Mouse (Mus musculus) hindbrain, embryonic 16.5 days (tissue): ENCODE data around the gene Mdga1. TPM values are rescaled to one million over a fixed set of nuclear protein-coding genes. Genes with fewer than 3 reads are reported as not detected.

Experiments
- ATAC-seq: fragments of 200-750 bp; cut with Nextera tagmentation; 2 replicates; pipeline ENCODE4 v1.8.0; 2017; ENCODE audit warnings: moderate TSS enrichment, moderate library complexity
- H3K27ac ChIP-seq: fragments of 300-500 bp; sonication (generic); 2 replicates; pipeline ENCODE4 v1.5.1; 2014; ENCODE audit warnings: low read depth, mild to moderate bottlenecking, control low read depth, low read length, moderate library complexity
- H3K27me3 ChIP-seq: fragments of 300-500 bp; sonication (generic); replicated peaks from 2 replicates; pipeline ENCODE4 v1.6.1; 2014; ENCODE audit warnings: low read length; ENCODE audit not compliant: control insufficient read depth, insufficient read depth
- H3K36me3 ChIP-seq: fragments of 300-500 bp; sonication (generic); 2 replicates; pipeline ENCODE4 v1.6.1; 2014; ENCODE audit warnings: mild to moderate bottlenecking, low read length, moderate library complexity, mixed read lengths; ENCODE audit not compliant: control insufficient read depth, insufficient read depth
- H3K4me1 ChIP-seq: fragments of 300-500 bp; sonication (generic); 2 replicates; pipeline ENCODE4 v1.6.1; 2014; ENCODE audit warnings: low read depth, low read length; ENCODE audit not compliant: control insufficient read depth, insufficient read depth
- H3K4me2 ChIP-seq: fragments of 300-500 bp; sonication (generic); 2 replicates; pipeline ENCODE4 v1.6.1; 2014; ENCODE audit warnings: mild to moderate bottlenecking, low read length, control low read depth, moderate library complexity
- H3K4me3 ChIP-seq: fragments of 300-500 bp; sonication (generic); 2 replicates; pipeline ENCODE4 v1.5.1; 2014; ENCODE audit warnings: mild to moderate bottlenecking, low read length, control low read depth, moderate library complexity
- H3K9ac ChIP-seq: fragments of 300-500 bp; sonication (generic); 2 replicates; pipeline ENCODE4 v1.6.1; 2014; ENCODE audit warnings: low read depth, mild to moderate bottlenecking, control low read depth, low read length, moderate library complexity
- H3K9me3 ChIP-seq: fragments of 300-500 bp; sonication (generic); 2 replicates; pipeline ENCODE4 v1.6.1; 2014; ENCODE audit warnings: mild to moderate bottlenecking, low read length, moderate library complexity; ENCODE audit not compliant: control insufficient read depth
- WGBS: fragments of 180-500 bp; shearing (Covaris S2); extraction: QIAGEN DNeasy Blood & Tissue Kit; methylation state at CpG from one replicate; pipeline ENCODE4 v1.1.7; 2014; 5-methylcytosine and 5-hydroxymethylcytosine counted together
- polyA plus RNA-seq: library from polyadenylated mRNA; unstranded; fragments of >200 nt; fragmentation: Nextera tagmentation; extraction: Ambion mirVana; gene quantifications from 2 replicates; pipeline ENCODE4 v1.2.1, GENCODE M21; 2015

Mdga1 gene
- polyA plus RNA-seq, 1 experiment from 2014 or later: 14.0 TPM

DNA sequence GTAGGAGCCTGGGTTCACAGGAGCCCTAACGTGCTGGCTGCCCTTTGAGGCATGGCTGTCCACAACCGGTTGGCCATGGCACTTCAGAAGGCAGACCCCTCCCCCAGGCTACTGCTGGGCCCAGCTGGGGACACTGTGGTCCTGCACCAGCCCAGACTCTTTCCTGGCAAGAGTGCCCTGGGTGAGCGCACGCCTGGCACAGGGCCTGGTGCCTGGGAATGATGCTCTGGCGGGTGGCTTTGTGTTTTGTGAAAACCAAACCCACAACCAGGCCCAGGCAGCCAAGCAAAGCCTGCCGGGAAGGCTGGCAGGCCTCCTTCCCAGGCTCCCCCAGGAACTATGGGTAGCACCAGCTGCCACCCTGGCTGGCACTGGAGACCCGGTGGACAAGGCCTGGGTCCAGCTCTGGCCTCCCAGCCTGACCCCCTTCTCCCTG lies 96.3 kb downstream of the Mdga1 start:
- peak; percentile 95 for ATAC-seq
- Histone ChIP-seq H3K27ac (peak overlapping the region; percentile 85), H3K4me3 (no peak overlapping the region), H3K36me3 (no peaks in the 10 kb centered on the region), H3K27me3 (no peaks in the 10 kb centered on the region), H3K4me2 (no peak overlapping the region), H3K4me1 (peaks cover 25% of the 10 kb centered on the region), H3K9me3 (no peaks in the 10 kb centered on the region), H3K9ac (peak overlapping the region; percentile 51; the same call in 1 of the 2 replicates)
- 25% methylated on average over 7 of the region's 7 CpGs for WGBS

- Histone ChIP-seq H3K4me2 (no peak overlapping the region), H3K4me1 (peaks cover 22% of the 10 kb centered on the region), H3K27me3 (no peaks in the 10 kb centered on the region), H3K9ac (no peak overlapping the region), H3K4me3 (no peak overlapping the region), H3K36me3 (no peaks in the 10 kb centered on the region), H3K9me3 (no peaks in the 10 kb centered on the region; the same call in 1 of the 2 replicates), H3K27ac (no peak overlapping the region)
- no peak for ATAC-seq
- WGBS: 82% methylated on average over 12 of the region's 12 CpGs
Measured at GRCm38 (mm10) chr17:29870316-29870715, 99.6 kb downstream of the Mdga1 start.

- ATAC-seq: no peak
- H3K9me3 ChIP-seq: no peaks in the 10 kb centered on the region; the same call in 1 of the 2 replicates
- 58% methylated on average over 6 of the region's 6 CpGs for WGBS
Measured at GRCm38 (mm10) chr17:29865914-29866313, 104.0 kb downstream of the Mdga1 start.

GRCm38 (mm10) chr17:29864440-29864839 lies 105.4 kb downstream of the Mdga1 start:
- Histone ChIP-seq H3K27me3 (no peaks in the 10 kb centered on the region), H3K9me3 (no peaks in the 10 kb centered on the region; the same call in 1 of the 2 replicates), H3K9ac (no peak overlapping the region), H3K4me3 (no peak overlapping the region), H3K27ac (no peak overlapping the region), H3K36me3 (no peaks in the 10 kb centered on the region), H3K4me1 (no peaks in the 10 kb centered on the region), H3K4me2 (no peak overlapping the region)
- 61% methylated on average over 7 of the region's 7 CpGs for WGBS
- no peak for ATAC-seq

More at GRCm38 (mm10) chr17:29865914-29866313, 104.0 kb downstream of the Mdga1 start:
- H3K27me3 ChIP-seq: no peaks in the 10 kb centered on the region
- H3K4me3 ChIP-seq: no peak overlapping the region
- no peak overlapping the region for H3K27ac ChIP-seq
- H3K4me1 ChIP-seq: no peaks in the 10 kb centered on the region
- H3K9ac ChIP-seq: no peak overlapping the region
- H3K36me3 ChIP-seq: no peaks in the 10 kb centered on the region
- no peak overlapping the region for H3K4me2 ChIP-seq

- 83% methylated on average over 13 of the region's 13 CpGs for WGBS
- no peak overlapping the region for H3K4me2 ChIP-seq
- no peak overlapping the region for H3K27ac ChIP-seq
- no peaks in the 10 kb centered on the region for H3K9me3 ChIP-seq
- no peaks in the 10 kb centered on the region for H3K27me3 ChIP-seq
- peaks cover 3% of the 10 kb centered on the region for H3K4me1 ChIP-seq
- no peak overlapping the region for H3K4me3 ChIP-seq
- no peak overlapping the region for H3K9ac ChIP-seq
- no peaks in the 10 kb centered on the region for H3K36me3 ChIP-seq
- ATAC-seq: no peak
Measured at GRCm38 (mm10) chr17:29859788-29860283, 110.1 kb downstream of the Mdga1 start.

- peaks cover 3% of the 10 kb centered on the region for H3K4me1 ChIP-seq
- WGBS: 91% methylated on average over 3 of the region's 3 CpGs
- H3K27me3 ChIP-seq: no peaks in the 10 kb centered on the region
- no peak for ATAC-seq
- H3K9ac ChIP-seq: no peak overlapping the region
- no peak overlapping the region for H3K4me3 ChIP-seq
- H3K27ac ChIP-seq: no peak overlapping the region
- no peaks in the 10 kb centered on the region for H3K36me3 ChIP-seq
- H3K4me2 ChIP-seq: no peak overlapping the region
- H3K9me3 ChIP-seq: no peaks in the 10 kb centered on the region
Measured at GRCm38 (mm10) chr17:29858764-29859163, 111.1 kb downstream of the Mdga1 start.

- no peak overlapping the region for H3K4me2 ChIP-seq
- WGBS: 51% methylated on average over 18 of the region's 18 CpGs
- no peak overlapping the region for H3K4me3 ChIP-seq
- no peak overlapping the region; the same call in 1 of the 2 replicates for H3K9ac ChIP-seq
- ATAC-seq: peak; percentile 31; the same call in 1 of the 2 replicates
- H3K27ac ChIP-seq: no peak overlapping the region
- no peaks in the 10 kb centered on the region for H3K27me3 ChIP-seq
- peaks cover 9% of the 10 kb centered on the region for H3K4me1 ChIP-seq
- no peaks in the 10 kb centered on the region for H3K36me3 ChIP-seq
- no peaks in the 10 kb centered on the region for H3K9me3 ChIP-seq
Measured at GRCm38 (mm10) chr17:29855702-29856580, 113.9 kb downstream of the Mdga1 start.

DNA sequence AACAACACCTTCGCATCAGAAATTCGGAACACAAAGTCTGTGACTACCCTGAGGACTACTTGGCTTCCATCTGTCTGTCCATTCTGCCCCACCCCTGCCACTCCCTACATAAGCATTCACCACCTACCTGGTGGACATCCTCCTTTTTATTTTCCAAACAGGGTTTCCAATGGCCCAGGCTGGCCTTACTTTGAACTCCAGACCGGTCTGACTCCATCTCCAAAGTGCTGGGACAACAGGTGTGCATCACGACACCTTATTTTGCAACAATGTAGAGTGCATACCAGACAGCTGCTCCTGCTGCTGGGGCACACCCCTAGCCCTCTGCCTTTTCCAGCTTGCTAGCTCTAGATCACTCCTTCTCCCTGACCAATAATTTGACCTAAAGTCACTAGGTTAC lies 115.1 kb downstream of the Mdga1 start:
- no peak overlapping the region for H3K9ac ChIP-seq
- no peaks in the 10 kb centered on the region for H3K36me3 ChIP-seq
- peaks cover 9% of the 10 kb centered on the region for H3K4me1 ChIP-seq
- H3K4me2 ChIP-seq: no peak overlapping the region
- WGBS: 92% methylated on average over 4 of the region's 4 CpGs
- no peaks in the 10 kb centered on the region for H3K9me3 ChIP-seq
- H3K27me3 ChIP-seq: no peaks in the 10 kb centered on the region
- H3K4me3 ChIP-seq: no peak overlapping the region
- H3K27ac ChIP-seq: no peak overlapping the region
- no peak for ATAC-seq

- Histone ChIP-seq H3K4me1 (peaks cover 9% of the 10 kb centered on the region), H3K4me2 (no peak overlapping the region), H3K4me3 (no peak overlapping the region), H3K9ac (no peak overlapping the region), H3K27ac (no peak overlapping the region), H3K36me3 (no peaks in the 10 kb centered on the region), H3K27me3 (no peaks in the 10 kb centered on the region), H3K9me3 (no peaks in the 10 kb centered on the region)
- WGBS: 77% methylated on average over 6 of the region's 6 CpGs
- ATAC-seq: no peak
Measured at GRCm38 (mm10) chr17:29854388-29854787, 115.5 kb downstream of the Mdga1 start.
